Mouse (Mus musculus): Measurements from ENCODE around the gene Sh3kbp1. TPM values are rescaled to one million over a fixed set of nuclear protein-coding genes. Genes with fewer than 3 reads are reported as not detected.
A peak's percentile ranks its signal among the peaks of the same experiment; 100 is the strongest.

Gene Sh3kbp1
- total RNA-seq, 2 experiments from 2014 or later: 54.7 to 63.5 TPM

- no peak for DNase-seq (ENCODE audit: low spot score in 2 of 2)
- intact Hi-C loops (cut with DNase I): no loop called here
These were observed 105.8 kb downstream of the Sh3kbp1 start for GRCm38 (mm10) chrX:159732845-159733244.

GRCm38 (mm10) chrX:159733948-159734347, 106.9 kb downstream of the Sh3kbp1 start:
- DNase-seq (ENCODE audit: low spot score in 2 of 2): no peak
- intact Hi-C loops (cut with DNase I): no loop called here

DNA sequence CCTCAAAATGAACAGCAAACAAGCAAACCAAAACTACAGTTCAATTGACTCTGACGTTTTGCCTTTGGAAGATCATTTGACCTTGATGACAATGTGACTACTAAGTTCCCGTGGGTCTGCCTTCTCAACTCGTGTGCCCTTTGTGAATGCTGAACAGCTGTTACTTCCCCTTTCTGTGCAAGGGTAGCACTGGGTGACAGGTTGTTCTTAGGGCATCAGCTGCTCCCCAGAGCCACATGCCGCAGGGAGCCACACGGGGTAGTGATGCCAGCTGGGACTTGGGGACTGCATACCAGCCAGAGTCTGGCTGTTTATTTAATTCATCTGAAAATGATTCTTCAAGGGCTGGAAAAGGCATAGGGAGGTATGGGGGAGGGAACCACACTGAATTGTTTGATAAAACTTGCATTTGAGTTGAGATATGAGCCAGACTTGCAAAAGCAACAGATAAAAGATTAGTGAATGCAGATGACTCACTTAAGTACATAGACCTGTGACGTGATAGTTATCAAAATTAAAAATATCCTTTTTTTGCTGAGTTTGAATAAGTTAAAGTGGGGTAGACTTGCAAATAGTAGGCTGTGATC, 108.5 kb downstream of the Sh3kbp1 start:
- DNase-seq (ENCODE audit: low spot score in 2 of 2): no peak
- intact Hi-C loops (cut with DNase I): no loop called here

- intact Hi-C loops (cut with DNase I): no loop called here
- DNase-seq (ENCODE audit: low spot score in 2 of 2): no peak
These were observed 110.3 kb downstream of the Sh3kbp1 start for GRCm38 (mm10) chrX:159737344-159737743.

- no peak for DNase-seq (ENCODE audit: low spot score in 2 of 2)
- intact Hi-C loops (cut with DNase I): no loop called here
These were observed 117.0 kb downstream of the Sh3kbp1 start for GRCm38 (mm10) chrX:159744035-159744434.

DNA sequence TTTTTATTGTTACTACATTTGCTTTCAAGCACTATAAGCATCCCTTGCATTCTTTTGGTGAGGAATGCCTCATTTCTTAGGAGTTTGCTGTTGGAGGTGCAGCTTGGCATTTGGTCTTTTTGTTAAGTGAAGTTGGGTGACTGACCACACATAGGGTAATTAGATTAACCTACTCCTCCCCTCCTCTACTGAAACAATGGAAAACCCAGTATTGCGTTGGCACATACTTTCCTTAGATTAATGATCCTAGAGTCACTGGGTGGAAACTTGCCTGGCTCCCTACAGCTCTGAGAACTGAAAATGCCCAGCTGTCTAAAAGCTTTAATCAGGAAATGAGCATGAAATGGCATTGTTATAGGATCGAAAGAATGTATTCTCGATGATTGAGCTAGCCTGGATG, 117.5 kb downstream of the Sh3kbp1 start:
- DNase-seq (ENCODE audit: low spot score in 2 of 2): no peak
- intact Hi-C loops (cut with DNase I): no loop called here

- intact Hi-C loops (cut with DNase I): loop anchor here (5.0 kb wide), 1 partner anchor 125 kb away; the partner anchor contains the start of gene Sh3kbp1
- peak in 1 of 2 experiments; percentile 20 for DNase-seq (ENCODE audit: low spot score in 2 of 2)
These were observed 124.8 kb downstream of the Sh3kbp1 start for GRCm38 (mm10) chrX:159751834-159752233.

DNA sequence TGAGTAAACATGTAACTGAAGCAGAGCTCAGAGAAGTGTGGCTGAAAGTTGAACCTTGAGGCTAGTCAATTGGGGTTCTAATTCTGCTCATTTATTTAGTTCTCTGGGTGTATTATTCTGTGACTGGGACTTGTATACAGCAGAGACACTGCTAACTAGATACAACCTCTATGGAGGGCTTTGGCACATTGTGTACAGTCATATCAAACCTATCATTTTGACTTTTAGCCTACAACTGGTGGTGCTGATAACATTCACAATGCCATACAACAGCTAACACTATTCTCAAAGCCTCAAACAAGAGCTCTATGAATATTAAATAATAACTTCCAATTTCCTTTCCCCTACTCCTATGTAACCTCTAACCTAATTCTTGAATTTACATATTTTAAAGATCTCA, 129.2 kb downstream of the Sh3kbp1 start:
- DNase-seq (ENCODE audit: low spot score in 2 of 2): no peak
- intact Hi-C loops (cut with DNase I): no loop called here

- intact Hi-C loops (cut with DNase I): no loop called here
These were observed 130.1 kb downstream of the Sh3kbp1 start for GRCm38 (mm10) chrX:159756901-159757821.

DNA sequence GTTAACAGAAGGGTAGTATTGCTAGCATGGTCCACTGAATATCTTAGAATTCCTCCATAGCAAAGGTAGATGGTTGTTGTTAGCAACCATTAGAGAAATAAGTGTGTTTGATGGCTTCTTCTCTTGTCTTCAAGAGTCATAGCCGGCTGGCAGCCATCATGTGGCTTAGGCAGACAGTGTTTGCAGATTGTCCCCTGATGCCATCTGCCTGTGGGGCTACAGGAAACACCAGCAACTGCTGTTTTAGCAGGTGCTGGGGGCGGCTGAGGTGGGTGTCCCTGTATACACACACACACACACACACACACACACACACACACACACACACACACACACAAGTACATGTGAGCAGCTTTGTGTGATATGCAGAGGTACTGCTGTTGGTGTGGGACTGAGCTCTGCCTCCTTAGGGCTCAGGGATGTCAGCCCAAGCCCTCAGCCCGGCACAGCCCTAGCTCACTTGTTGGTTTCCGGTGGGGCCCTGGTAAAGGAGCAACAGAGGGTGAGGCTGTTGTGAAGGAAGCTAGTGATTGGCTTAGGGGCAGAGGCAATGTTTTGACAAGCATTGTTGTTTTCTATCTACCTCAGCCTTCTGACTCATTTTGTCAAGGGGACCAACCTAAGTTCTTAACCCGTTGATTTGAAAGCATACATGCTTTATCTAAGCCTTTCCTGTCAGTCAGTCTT, 130.9 kb downstream of the Sh3kbp1 start:
- DNase-seq (ENCODE audit: low spot score in 2 of 2): no peak
- intact Hi-C loops (cut with DNase I): no loop called here

More at GRCm38 (mm10) chrX:159756901-159757821, 130.1 kb downstream of the Sh3kbp1 start:
- DNase-seq (ENCODE audit: low spot score in 2 of 2): no peak

GRCm38 (mm10) chrX:159763801-159764200, 136.7 kb downstream of the Sh3kbp1 start:
- no peak for DNase-seq (ENCODE audit: low spot score in 2 of 2)
- intact Hi-C loops (cut with DNase I): no loop called here

GRCm38 (mm10) chrX:159765850-159766249, 138.8 kb downstream of the Sh3kbp1 start:
- no peak for DNase-seq (ENCODE audit: low spot score in 2 of 2)
- intact Hi-C loops (cut with DNase I): no loop called here

- DNase-seq (ENCODE audit: low spot score in 2 of 2): no peak
- intact Hi-C loops (cut with DNase I): no loop called here
These were observed 141.9 kb downstream of the Sh3kbp1 start for GRCm38 (mm10) chrX:159769005-159769404.

- intact Hi-C loops (cut with DNase I): no loop called here
- no peak for DNase-seq (ENCODE audit: low spot score in 2 of 2)
These were observed 142.7 kb downstream of the Sh3kbp1 start for GRCm38 (mm10) chrX:159769773-159770172.

DNA sequence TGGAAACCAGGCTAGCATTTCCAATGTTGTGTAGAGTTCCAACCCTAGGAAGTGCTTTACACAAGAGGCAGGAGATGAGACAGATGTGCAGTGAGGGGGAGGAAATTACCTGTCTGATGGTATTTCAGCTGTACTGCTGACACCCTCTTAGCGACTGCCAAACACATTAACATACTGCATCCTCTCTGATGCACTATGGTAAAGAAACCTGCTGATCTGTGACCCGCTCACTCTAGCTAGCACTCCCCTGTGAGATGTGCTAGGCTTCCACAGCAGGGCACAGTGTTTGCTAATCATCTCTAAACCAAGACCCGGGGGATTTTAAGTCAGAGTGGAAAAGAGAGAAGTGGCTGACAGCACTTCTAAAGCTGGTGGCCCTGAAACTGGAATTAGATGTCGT, 145.1 kb downstream of the Sh3kbp1 start:
- intact Hi-C loops (cut with DNase I): no loop called here
- no peak for DNase-seq (ENCODE audit: low spot score in 2 of 2)

DNA sequence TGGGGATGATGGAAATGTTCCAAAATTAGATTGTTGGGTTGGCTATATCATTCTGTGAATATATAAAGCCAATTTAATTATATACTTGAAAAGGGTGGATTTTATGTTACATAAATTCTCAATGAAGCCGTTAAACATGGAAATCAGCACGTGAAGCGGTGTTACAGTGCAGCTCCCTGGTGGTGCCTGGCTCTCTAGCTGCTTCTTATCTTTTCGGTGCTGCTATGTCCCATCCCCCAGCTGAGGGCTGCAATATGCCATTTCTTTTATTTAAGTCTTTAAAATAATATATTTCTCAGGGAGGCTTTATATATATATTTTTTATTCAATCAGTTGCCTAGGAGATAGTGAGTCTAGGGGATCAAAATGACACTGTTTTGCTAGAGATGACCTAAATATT, 148.0 kb downstream of the Sh3kbp1 start:
- no peak for DNase-seq (ENCODE audit: low spot score in 2 of 2)
- intact Hi-C loops (cut with DNase I): no loop called here

- intact Hi-C loops (cut with DNase I): no loop called here
- DNase-seq (ENCODE audit: low spot score in 2 of 2): no peak
These were observed 151.7 kb downstream of the Sh3kbp1 start for GRCm38 (mm10) chrX:159778787-159779186.

GRCm38 (mm10) chrX:159790516-159790915, 163.4 kb downstream of the Sh3kbp1 start:
- intact Hi-C loops (cut with DNase I): no loop called here
- DNase-seq (ENCODE audit: low spot score in 2 of 2): peak; percentile 7 to 30

- intact Hi-C loops (cut with DNase I): no loop called here
- no peak for DNase-seq (ENCODE audit: low spot score in 2 of 2)
These were observed 168.5 kb downstream of the Sh3kbp1 start for GRCm38 (mm10) chrX:159795603-159796002.

GRCm38 (mm10) chrX:159804371-159804770, 177.3 kb downstream of the Sh3kbp1 start:
- intact Hi-C loops (cut with DNase I): no loop called here
- DNase-seq (ENCODE audit: low spot score in 2 of 2): no peak

All from left cerebral cortex, postnatal 25 days (tissue).